Mouse (Mus musculus): ENCODE results near the gene Gpatch8. TPM values are rescaled to one million over a fixed set of nuclear protein-coding genes. Genes with fewer than 3 reads are reported as not detected.

Gene Gpatch8
- polyA plus RNA-seq, 1 experiment from 2014 or later: 77.6 TPM

- H3K27me3 ChIP-seq: no peaks in the 10 kb centered on the region
- peaks cover 49% of the 10 kb centered on the region for H3K4me1 ChIP-seq
- ATAC-seq (replicated peaks): no peak
- H3K36me3 ChIP-seq: peaks cover 49% of the 10 kb centered on the region
- no peaks in the 10 kb centered on the region for H3K9me3 ChIP-seq
- no peak overlapping the region for H3K4me2 ChIP-seq (replicated peaks)
- no peak overlapping the region for H3K4me3 ChIP-seq
- no peak overlapping the region for H3K9ac ChIP-seq (replicated peaks)
- H3K27ac ChIP-seq (replicated peaks): no peak overlapping the region
- 70% methylated on average over 12 of the region's 12 CpGs for WGBS
Measured at GRCm38 (mm10) chr11:102443740-102444139, 112.5 kb downstream of the Gpatch8 start.

- no peak overlapping the region for H3K4me3 ChIP-seq
- H3K27me3 ChIP-seq: no peaks in the 10 kb centered on the region
- peaks cover 55% of the 10 kb centered on the region for H3K36me3 ChIP-seq
- H3K4me2 ChIP-seq (replicated peaks): no peak overlapping the region
- WGBS: 94% methylated on average over 6 of the region's 6 CpGs
- H3K9ac ChIP-seq (replicated peaks): no peak overlapping the region
- no peaks in the 10 kb centered on the region for H3K9me3 ChIP-seq
- ATAC-seq (replicated peaks): no peak
- H3K27ac ChIP-seq (replicated peaks): no peak overlapping the region
- peaks cover 54% of the 10 kb centered on the region for H3K4me1 ChIP-seq
Measured at GRCm38 (mm10) chr11:102442089-102442488, 114.1 kb downstream of the Gpatch8 start.

GRCm38 (mm10) chr11:102441434-102441833 is 114.8 kb downstream of the Gpatch8 start:
- Histone ChIP-seq H3K9me3 (no peaks in the 10 kb centered on the region), H3K4me3 (no peak overlapping the region), H3K4me2 (replicated peaks) (no peak overlapping the region), H3K9ac (replicated peaks) (no peak overlapping the region), H3K4me1 (peaks cover 56% of the 10 kb centered on the region), H3K36me3 (peaks cover 60% of the 10 kb centered on the region), H3K27ac (replicated peaks) (no peak overlapping the region), H3K27me3 (no peaks in the 10 kb centered on the region)
- 80% methylated on average over 3 of the region's 3 CpGs for WGBS
- no peak for ATAC-seq (replicated peaks)

GRCm38 (mm10) chr11:102440255-102440654 is 115.9 kb downstream of the Gpatch8 start:
- Histone ChIP-seq H3K4me2 (replicated peaks) (no peak overlapping the region), H3K9me3 (no peaks in the 10 kb centered on the region), H3K9ac (replicated peaks) (no peak overlapping the region), H3K27ac (replicated peaks) (no peak overlapping the region), H3K27me3 (no peaks in the 10 kb centered on the region), H3K4me3 (no peak overlapping the region), H3K4me1 (peaks cover 47% of the 10 kb centered on the region), H3K36me3 (peaks cover 71% of the 10 kb centered on the region)
- 91% methylated on average over 8 of the region's 8 CpGs for WGBS
- ATAC-seq (replicated peaks): no peak

- H3K27ac ChIP-seq (replicated peaks): peak overlapping the region; percentile 25; the same call in 1 of the 2 replicates
- peaks cover 79% of the 10 kb centered on the region for H3K36me3 ChIP-seq
- H3K9me3 ChIP-seq: no peaks in the 10 kb centered on the region
- 73% methylated on average over 14 of the region's 14 CpGs for WGBS
- no peak overlapping the region for H3K4me3 ChIP-seq
- H3K9ac ChIP-seq (replicated peaks): no peak overlapping the region
- H3K4me1 ChIP-seq: peaks cover 38% of the 10 kb centered on the region
- H3K27me3 ChIP-seq: no peaks in the 10 kb centered on the region
- no peak overlapping the region for H3K4me2 ChIP-seq (replicated peaks)
- ATAC-seq (replicated peaks): no peak
Measured at GRCm38 (mm10) chr11:102439093-102440082, 116.8 kb downstream of the Gpatch8 start.

- Histone ChIP-seq H3K4me1 (peaks cover 34% of the 10 kb centered on the region), H3K4me3 (peak overlapping the region; percentile 27), H3K36me3 (peaks cover 74% of the 10 kb centered on the region), H3K27ac (replicated peaks) (peak overlapping the region; percentile 25), H3K9me3 (no peaks in the 10 kb centered on the region), H3K9ac (replicated peaks) (peak overlapping the region; percentile 29; the same call in 1 of the 2 replicates), H3K4me2 (replicated peaks) (peak overlapping the region; percentile 43), H3K27me3 (no peaks in the 10 kb centered on the region)
- ATAC-seq (replicated peaks): peak; percentile 25
- WGBS: 9% methylated on average over 77 of the region's 77 CpGs
Measured at GRCm38 (mm10) chr11:102438212-102439092, 117.7 kb downstream of the Gpatch8 start.

- Histone ChIP-seq H3K36me3 (peaks cover 65% of the 10 kb centered on the region), H3K4me3 (peak overlapping the region; percentile 27), H3K9ac (replicated peaks) (peak overlapping the region; percentile 29), H3K4me2 (replicated peaks) (peak overlapping the region; percentile 43), H3K9me3 (no peaks in the 10 kb centered on the region), H3K27me3 (no peaks in the 10 kb centered on the region), H3K4me1 (peaks cover 38% of the 10 kb centered on the region), H3K27ac (replicated peaks) (peak overlapping the region; percentile 19; the same call in 1 of the 2 replicates)
- WGBS: 4% methylated on average over 87 of the region's 87 CpGs
- peak; percentile 24; the same call in 1 of the 2 replicates for ATAC-seq (replicated peaks)
Measured at GRCm38 (mm10) chr11:102437120-102438061, 118.8 kb downstream of the Gpatch8 start.

- no peaks in the 10 kb centered on the region for H3K9me3 ChIP-seq
- H3K4me2 ChIP-seq (replicated peaks): no peak overlapping the region
- H3K27me3 ChIP-seq: no peaks in the 10 kb centered on the region
- H3K4me1 ChIP-seq: peaks cover 42% of the 10 kb centered on the region
- no peak overlapping the region for H3K9ac ChIP-seq (replicated peaks)
- H3K4me3 ChIP-seq: no peak overlapping the region
- H3K27ac ChIP-seq (replicated peaks): no peak overlapping the region
- 82% methylated on average over 10 of the region's 10 CpGs for WGBS
- ATAC-seq (replicated peaks): no peak
- H3K36me3 ChIP-seq: peaks cover 56% of the 10 kb centered on the region
Measured at GRCm38 (mm10) chr11:102436471-102436790, 119.8 kb downstream of the Gpatch8 start.

- no peaks in the 10 kb centered on the region for H3K9me3 ChIP-seq
- no peak overlapping the region for H3K27ac ChIP-seq (replicated peaks)
- WGBS: 93% methylated on average over 18 of the region's 18 CpGs
- H3K4me2 ChIP-seq (replicated peaks): no peak overlapping the region
- peaks cover 50% of the 10 kb centered on the region for H3K36me3 ChIP-seq
- no peak for ATAC-seq (replicated peaks)
- peaks cover 46% of the 10 kb centered on the region for H3K4me1 ChIP-seq
- H3K9ac ChIP-seq (replicated peaks): no peak overlapping the region
- H3K27me3 ChIP-seq: no peaks in the 10 kb centered on the region
- no peak overlapping the region for H3K4me3 ChIP-seq
Measured at GRCm38 (mm10) chr11:102435754-102436470, 120.3 kb downstream of the Gpatch8 start.

GRCm38 (mm10) chr11:102434816-102435705 is 121.1 kb downstream of the Gpatch8 start:
- no peak overlapping the region for H3K4me2 ChIP-seq (replicated peaks)
- ATAC-seq (replicated peaks): no peak
- H3K4me1 ChIP-seq: peaks cover 52% of the 10 kb centered on the region
- 92% methylated on average over 11 of the region's 11 CpGs for WGBS
- H3K4me3 ChIP-seq: no peak overlapping the region
- H3K27ac ChIP-seq (replicated peaks): no peak overlapping the region
- no peaks in the 10 kb centered on the region for H3K9me3 ChIP-seq
- H3K36me3 ChIP-seq: peaks cover 43% of the 10 kb centered on the region
- no peak overlapping the region for H3K9ac ChIP-seq (replicated peaks)
- no peaks in the 10 kb centered on the region for H3K27me3 ChIP-seq
